Mouse (Mus musculus) heart, adult 8-10 months (tissue): ENCODE measurements around the gene Nacad. TPM values are rescaled to one million over a fixed set of nuclear protein-coding genes. Genes with fewer than 3 reads are reported as not detected.

ENCODE experiments used
- DNase-seq: peaks from one replicate; pipeline ENCODE4 v3.0.0; 2022; ENCODE audit warnings: low spot score
- total RNA-seq, 4 experiments: library from RNA; stranded (reverse); gene quantifications; 2 replicates each; pipeline ENCODE4 v1.2.4; 2022

Nacad gene
- total RNA-seq, 4 experiments from 2014 or later, result 0.22 to 0.65 (median 0.50) TPM

DNA sequence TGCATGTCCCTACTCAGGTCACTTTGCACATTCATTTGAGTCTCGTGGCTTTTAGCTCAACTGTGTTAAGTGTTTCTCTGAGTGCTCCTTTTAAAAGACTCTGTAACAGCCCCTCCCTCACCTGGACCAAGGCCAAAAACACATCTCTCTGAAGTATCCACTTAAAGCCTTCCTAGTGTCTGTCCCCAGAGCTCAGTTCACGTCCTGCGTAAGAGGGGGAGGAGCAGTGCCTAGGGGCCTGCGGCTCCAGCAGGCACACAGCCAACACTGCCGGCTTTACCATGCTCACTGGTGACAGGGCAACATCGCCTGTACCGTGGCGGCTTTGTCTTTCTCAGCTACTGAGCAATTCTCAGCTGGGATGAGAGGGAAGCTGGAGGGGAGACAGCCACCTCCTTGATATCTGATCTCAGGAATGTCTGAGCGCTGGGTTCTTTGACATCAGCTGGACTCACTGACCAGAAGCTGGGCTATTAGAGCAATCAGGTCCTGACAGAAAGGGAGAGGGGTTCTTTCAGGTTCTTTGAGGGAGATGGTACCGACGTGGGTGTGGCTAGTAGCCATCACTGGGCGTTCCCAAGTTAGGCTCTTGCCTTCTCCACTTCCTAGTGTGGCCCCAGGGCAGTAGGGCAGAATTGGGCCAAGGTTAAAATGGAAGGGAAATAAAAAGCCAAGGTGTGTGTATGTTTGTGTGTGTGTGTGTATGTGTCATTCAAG is 1.8 kb downstream of the Nacad start:
- peak; percentile 21 for DNase-seq

DNA sequence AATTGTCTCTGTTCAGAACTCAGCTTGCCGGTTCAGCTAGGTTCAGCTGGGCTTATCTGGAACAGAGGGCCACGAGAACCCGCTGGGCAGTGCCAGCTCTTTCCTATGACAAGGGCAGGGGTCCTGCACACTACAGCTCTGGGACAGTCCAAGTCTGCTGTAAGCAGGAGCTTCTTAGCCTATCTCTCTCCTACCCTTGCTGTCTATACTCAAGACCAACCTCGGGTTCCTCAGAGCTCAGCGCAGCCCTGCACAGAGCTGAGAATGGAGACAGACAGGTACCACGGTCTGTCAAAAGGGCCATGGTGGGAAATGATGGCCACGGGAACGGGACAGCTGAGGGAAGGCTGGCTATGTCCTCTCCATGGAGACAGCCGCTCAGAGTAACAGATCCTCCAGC is 2.6 kb downstream of the Nacad start:
- DNase-seq, result no peak

DNA sequence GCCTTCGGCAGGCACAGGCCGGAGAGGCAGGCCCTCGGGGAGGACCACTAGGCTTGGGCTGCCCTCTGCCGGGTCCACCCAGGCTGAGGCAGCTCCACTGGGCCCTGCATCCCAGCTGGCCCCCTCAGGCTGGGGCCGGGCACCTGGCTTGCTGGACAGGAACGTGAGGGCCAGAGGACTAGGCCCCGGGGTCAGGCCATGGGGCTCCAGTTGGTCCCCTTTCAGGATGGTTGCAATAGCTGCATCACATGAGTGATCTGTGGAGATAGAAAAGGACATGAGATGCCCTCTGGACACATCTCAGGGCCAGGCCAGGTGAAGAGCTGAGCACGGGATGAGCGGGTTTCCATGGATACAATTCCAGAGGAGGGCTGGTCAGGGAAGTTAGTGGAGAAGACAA is 3.2 kb downstream of the Nacad start:
- no peak for DNase-seq

- no peak for DNase-seq
These were observed 4.0 kb downstream of the Nacad start for GRCm38 (mm10) chr11:6601649-6602480.

DNA sequence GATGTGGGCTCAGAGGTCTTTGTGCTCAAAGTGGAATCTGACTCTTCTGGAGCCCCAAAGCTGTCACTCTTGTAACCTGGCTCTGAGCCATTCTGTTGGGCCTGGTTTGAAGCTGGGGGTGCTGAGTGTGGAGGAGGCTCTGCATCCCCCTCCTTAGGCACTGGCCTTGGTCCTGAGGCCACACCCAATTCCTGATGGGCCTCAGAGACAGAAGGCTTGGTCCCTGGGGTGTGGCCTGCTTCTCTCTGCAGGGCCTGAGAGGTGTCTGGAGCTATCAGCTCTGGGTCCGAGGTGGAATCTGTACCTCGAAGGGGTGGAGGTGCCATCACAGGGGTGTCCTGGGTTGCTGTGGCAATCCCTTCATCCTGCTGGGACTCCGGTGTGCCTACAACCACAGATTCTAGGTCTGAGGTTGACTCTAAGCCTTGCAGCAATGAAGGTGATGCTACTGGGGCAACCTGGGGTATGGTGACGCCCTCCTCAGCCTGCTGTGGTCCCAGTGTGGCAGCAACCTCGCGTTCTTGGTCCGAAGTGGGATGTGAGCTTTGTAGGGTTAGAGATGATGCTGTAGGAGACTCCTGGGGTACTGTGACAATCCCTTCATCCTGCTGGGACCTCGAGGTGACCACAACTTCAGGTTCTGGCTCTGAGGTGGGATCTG is 5.4 kb downstream of the Nacad start:
- no peak for DNase-seq

- no peak for DNase-seq
These were observed 6.0 kb downstream of the Nacad start for GRCm38 (mm10) chr11:6599831-6600230.

- no peak for DNase-seq
These were observed 6.7 kb downstream of the Nacad start for GRCm38 (mm10) chr11:6599011-6599681.

- DNase-seq, result no peak
These were observed 7.5 kb downstream of the Nacad start for GRCm38 (mm10) chr11:6598191-6598889.

- DNase-seq, result no peak
These were observed 8.3 kb downstream of the Nacad start for GRCm38 (mm10) chr11:6597523-6597922.

GRCm38 (mm10) chr11:6596616-6597015 is 9.2 kb downstream of the Nacad start:
- DNase-seq, result no peak

- no peak for DNase-seq
These were observed 9.6 kb downstream of the Nacad start for GRCm38 (mm10) chr11:6596205-6596604.

DNA sequence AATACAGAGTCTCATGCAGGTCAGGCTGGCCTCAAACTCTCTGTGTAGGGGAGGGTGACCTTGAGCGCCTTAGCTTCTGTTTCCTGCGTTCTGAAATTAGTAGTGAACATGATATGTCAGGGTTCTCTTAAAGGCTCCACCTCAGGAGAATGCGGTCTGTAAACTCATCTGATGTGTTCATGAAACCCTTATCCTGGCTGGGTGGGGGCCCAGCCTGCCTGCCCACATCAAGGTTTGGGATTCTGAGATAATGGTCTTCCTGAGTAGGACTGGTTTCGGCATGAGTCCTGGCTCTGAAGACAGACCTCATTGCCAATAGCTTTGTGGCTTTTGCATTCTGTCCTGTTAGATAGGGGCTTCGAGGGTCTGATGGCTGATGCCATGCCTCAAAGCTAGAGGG is 10.5 kb downstream of the Nacad start:
- no peak for DNase-seq

DNA sequence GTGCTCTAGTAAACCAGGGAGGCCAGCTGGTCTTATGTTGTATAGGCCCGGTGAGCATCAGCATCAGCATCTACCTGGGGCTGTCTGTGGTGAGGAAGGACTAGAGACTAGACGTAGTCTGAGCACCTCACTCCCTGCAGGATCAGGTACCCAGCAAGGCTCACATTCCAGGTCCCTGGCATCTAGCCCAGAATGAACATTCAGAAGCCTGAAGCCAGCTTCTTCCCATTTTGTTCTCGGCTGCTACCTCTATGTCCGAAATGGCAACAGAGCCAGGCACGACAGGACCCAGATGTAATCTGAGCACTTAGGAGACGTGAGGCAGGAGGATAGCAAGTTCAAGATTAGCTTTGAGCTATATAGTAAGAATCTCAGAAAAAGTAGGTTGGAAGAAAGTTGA is 11.0 kb downstream of the Nacad start:
- DNase-seq, result no peak

- DNase-seq, result no peak
These were observed 12.4 kb downstream of the Nacad start for GRCm38 (mm10) chr11:6593406-6593805.

GRCm38 (mm10) chr11:6590933-6591675 is 14.7 kb downstream of the Nacad start:
- DNase-seq, result no peak

DNA sequence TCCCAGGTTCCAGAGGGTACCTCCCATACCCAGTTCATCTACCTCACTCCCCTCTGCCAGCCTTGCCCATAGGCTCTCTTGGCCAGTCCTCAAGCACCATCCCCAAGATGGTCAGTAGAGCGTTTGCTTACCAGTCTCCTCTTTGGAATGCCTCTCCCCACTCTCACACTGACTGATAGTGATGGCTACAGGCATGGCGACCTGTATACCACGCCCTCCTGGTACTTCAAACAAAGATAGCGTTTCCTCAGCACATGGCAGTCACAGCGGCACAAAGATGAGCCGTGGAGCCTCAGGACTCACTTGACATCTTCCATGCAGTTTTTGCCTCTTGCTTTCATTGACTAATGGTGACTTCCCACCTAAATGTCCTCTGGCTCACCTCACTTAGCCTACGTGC is 16.0 kb downstream of the Nacad start:
- DNase-seq, result no peak

DNA sequence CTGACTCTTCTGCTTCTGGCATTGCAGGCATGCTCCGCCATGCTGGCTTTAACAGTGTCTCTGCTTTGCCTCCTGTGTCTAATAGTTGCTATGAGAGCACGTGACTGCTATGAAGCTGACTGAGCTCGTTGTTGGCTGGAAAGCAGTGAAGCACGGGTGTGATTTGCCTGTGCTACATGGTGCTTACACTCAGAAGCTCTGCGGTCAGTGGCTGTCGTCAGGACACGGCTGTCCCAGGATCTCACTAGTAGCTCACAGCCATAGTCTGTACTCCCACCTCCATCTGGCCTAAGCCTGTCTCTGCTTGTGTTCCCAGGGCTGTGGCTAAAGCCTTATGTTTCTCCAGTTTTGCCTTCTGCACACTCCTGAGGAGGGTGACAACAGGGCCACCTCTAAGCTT is 17.6 kb downstream of the Nacad start:
- no peak for DNase-seq

- no peak for DNase-seq
These were observed 18.5 kb downstream of the Nacad start for GRCm38 (mm10) chr11:6587249-6587940.

DNA sequence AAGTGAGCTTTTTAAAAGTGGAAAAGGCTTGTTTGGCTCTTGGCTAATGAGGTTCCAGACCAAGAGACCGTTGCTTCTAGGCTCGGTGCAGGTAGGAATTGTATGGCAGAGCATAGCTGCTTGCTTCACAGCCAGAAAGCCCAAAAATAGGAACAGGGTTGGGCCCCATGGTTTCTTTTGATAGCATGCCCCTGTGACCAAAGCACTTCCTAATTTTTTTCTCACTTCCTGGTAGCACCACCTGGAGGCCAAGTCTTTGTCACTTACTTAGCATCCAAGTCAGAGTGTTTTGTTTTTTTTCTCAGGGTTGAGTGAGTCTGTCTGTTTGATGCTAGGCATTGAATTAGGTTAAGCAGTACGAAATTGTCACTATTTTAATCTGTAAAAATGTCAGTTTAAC is 19.2 kb downstream of the Nacad start:
- peak; percentile 44 for DNase-seq

DNA sequence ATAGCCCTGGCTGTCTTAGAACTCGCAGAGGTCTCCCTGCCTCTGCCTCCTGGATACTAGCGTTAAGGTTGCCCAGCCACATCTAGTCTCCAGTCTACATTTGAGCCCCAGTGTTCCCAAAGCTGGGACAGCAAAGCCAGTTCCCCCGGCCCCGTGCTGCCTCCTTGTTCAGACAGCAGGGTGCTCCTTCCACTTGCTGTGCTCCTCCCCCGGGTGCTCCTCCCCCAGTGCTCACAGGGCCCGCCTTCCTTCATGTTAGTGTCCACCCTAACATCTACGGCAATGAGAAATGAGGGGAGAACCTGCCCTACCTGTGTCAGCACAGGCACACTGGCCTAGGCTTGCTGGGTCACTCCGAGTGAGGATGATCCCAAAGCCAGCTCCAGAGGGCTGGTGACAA is 20.1 kb downstream of the Nacad start:
- DNase-seq, result no peak
